Mouse (Mus musculus) hindbrain, embryonic 11.5 days (tissue): ENCODE data around the gene Hoxd13. TPM values are rescaled to one million over a fixed set of nuclear protein-coding genes. Genes with fewer than 3 reads are reported as not detected.

Experiments used
- ATAC-seq: fragments of 200-750 bp; cut with Nextera tagmentation; 2 replicates; pipeline ENCODE4 v1.8.0; 2017; ENCODE audit warnings: mild to moderate bottlenecking, moderate TSS enrichment, moderate library complexity; ENCODE audit not compliant: low FRiP score
- DNase-seq: peaks from one replicate; pipeline ENCODE4 v3.0.0-alpha.2; 2015; ENCODE audit warnings: low spot score
- H3K27ac ChIP-seq: fragments of 300-500 bp; sonication (generic); 2 replicates; pipeline ENCODE4 v1.5.1; 2014; ENCODE audit warnings: mild to moderate bottlenecking, low read depth, low read length
- H3K27me3 ChIP-seq: fragments of 300-500 bp; sonication (generic); 2 replicates; pipeline ENCODE4 v1.6.1; 2014; ENCODE audit warnings: mild to moderate bottlenecking, low read length, moderate library complexity, mixed read lengths; ENCODE audit not compliant: control insufficient read depth, insufficient read depth
- H3K36me3 ChIP-seq: fragments of 300-500 bp; sonication (generic); 2 replicates; pipeline ENCODE4 v1.6.1; 2014; ENCODE audit warnings: mild to moderate bottlenecking, low read length, moderate library complexity, mixed read lengths; ENCODE audit not compliant: control insufficient read depth, insufficient read depth
- H3K4me1 ChIP-seq: fragments of 300-500 bp; sonication (generic); replicated peaks from 2 replicates; pipeline ENCODE4 v1.6.1; 2014; ENCODE audit warnings: low read length, mixed read lengths; ENCODE audit not compliant: control insufficient read depth, insufficient read depth
- H3K4me2 ChIP-seq: fragments of 300-500 bp; sonication (generic); replicated peaks from 2 replicates; pipeline ENCODE4 v1.6.1; 2014; ENCODE audit warnings: mild to moderate bottlenecking, low read depth, low read length
- H3K4me3 ChIP-seq: fragments of 300-500 bp; sonication (generic); 2 replicates; pipeline ENCODE4 v1.5.1; 2014; ENCODE audit warnings: low read depth, low read length
- H3K9ac ChIP-seq: fragments of 300-500 bp; sonication (generic); 2 replicates; pipeline ENCODE4 v1.6.1; 2014; ENCODE audit warnings: low read depth, low read length
- H3K9me3 ChIP-seq: fragments of 300-500 bp; sonication (generic); 2 replicates; pipeline ENCODE4 v1.6.1; 2016; ENCODE audit warnings: low read length; ENCODE audit not compliant: control insufficient read depth
- WGBS: fragments of 180-500 bp; shearing (Covaris S2); extraction: QIAGEN DNeasy Blood & Tissue Kit; methylation state at CpG from one replicate; pipeline ENCODE4 v1.1.7; 2014; 5-methylcytosine and 5-hydroxymethylcytosine counted together
- polyA plus RNA-seq: library from polyadenylated mRNA; unstranded; fragments of >200 nt; fragmentation: Nextera tagmentation; extraction: Ambion mirVana; gene quantifications from 2 replicates; pipeline ENCODE4 v1.2.1, GENCODE M21; 2014

Gene Hoxd13
- polyA plus RNA-seq, 1 experiment from 2014 or later = not detected

DNA sequence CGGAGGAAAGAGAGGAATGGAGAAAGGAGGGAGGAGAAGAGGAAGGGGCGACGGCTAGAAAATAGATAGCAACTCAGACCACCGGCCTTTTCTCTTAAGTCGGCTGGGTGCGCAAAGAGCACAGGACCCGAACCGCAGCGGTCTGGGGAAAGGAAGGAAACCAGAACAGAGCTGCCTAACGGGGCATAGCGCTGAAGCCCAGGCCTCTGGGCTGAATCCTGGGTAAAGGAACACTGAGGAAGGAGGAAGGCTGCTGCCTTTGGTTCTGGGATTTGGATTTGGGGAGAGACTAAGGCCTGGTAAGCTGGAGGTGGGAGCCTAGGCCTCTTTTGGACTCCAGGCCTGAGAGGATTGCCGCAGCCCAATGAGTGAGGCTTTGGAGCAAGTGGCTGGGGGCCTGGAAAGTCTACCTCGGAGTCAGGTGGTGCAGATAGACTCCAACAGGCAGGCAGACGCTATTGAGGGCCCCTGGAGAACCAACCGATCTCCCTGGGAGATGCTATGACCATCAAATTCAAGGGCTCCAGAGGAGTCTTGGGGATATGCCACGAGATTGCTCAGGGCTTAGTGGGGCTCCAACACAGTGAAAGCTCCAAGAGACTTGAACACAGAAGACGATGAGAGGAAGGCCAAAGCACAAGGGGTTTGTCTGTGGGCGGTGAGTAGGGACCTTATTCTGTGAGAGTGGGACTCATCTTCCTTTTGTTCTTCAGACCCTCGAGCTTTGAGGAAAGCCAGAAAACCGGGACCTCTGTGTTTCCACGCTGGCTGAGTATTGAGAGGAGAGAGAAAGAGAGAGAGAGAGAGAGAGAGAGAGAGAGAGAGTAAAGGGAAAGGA, 12.7 kb downstream of the Hoxd13 start:
- no peak for ATAC-seq
- DNase-seq = peak; percentile 59
- H3K4me2 ChIP-seq = no peak overlapping the region

GRCm38 (mm10) chr2:74681594-74682531, 13.8 kb downstream of the Hoxd13 start:
- Histone ChIP-seq H3K9me3 (no peaks in the 10 kb centered on the region), H3K27ac (no peak overlapping the region), H3K27me3 (peaks cover 94% of the 10 kb centered on the region), H3K4me3 (peak overlapping the region; percentile 10; the same call in 1 of the 2 replicates), H3K9ac (no peak overlapping the region), H3K36me3 (no peaks in the 10 kb centered on the region), H3K4me2 (peak overlapping the region; percentile 25), H3K4me1 (peaks cover 8% of the 10 kb centered on the region)
- ATAC-seq (0 out of 2 replicates have a peak, but pooled peaks have one; percentile 33), DNase-seq (no peak)
- WGBS = under 1% methylated on average over 74 of the region's 78 CpGs

More for the DNA sequence above, 12.7 kb downstream of the Hoxd13 start:
- Histone ChIP-seq H3K36me3 (no peaks in the 10 kb centered on the region), H3K27me3 (peaks cover 98% of the 10 kb centered on the region), H3K9ac (no peak overlapping the region), H3K4me3 (no peak overlapping the region), H3K9me3 (no peaks in the 10 kb centered on the region), H3K27ac (no peak overlapping the region), H3K4me1 (peaks cover 8% of the 10 kb centered on the region)
- 2% methylated on average over 21 of the region's 21 CpGs for WGBS

DNA sequence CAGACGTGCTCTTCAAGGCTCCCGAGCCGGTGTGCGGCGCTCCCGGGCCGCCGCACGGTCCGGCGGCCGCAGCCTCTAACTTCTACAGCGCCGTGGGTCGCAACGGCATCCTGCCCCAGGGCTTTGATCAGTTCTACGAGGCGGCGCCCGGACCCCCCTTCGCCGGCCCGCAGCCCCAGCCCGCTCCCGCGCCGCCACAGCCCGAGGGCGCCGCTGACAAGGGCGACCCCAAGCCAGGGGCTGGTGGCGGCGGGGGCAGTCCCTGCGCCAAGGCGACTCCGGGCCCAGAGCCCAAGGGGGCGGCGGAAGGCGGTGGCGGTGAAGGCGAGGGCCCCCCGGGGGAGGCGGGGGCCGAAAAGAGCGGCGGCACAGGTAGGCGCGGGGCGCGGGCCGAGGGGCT, 14.7 kb downstream of the Hoxd13 start:
- peak overlapping the region; percentile 8; the same call in 1 of the 2 replicates for H3K4me3 ChIP-seq
- no peak overlapping the region for H3K27ac ChIP-seq
- ATAC-seq (no peak), DNase-seq (no peak)
- no peaks in the 10 kb centered on the region for H3K9me3 ChIP-seq
- H3K4me1 ChIP-seq = peaks cover 8% of the 10 kb centered on the region
- H3K9ac ChIP-seq = no peak overlapping the region
- no peaks in the 10 kb centered on the region for H3K36me3 ChIP-seq
- H3K27me3 ChIP-seq = peaks cover 94% of the 10 kb centered on the region
- H3K4me2 ChIP-seq = no peak overlapping the region; the same call in 1 of the 2 replicates
- WGBS = 1% methylated on average over 24 of the region's 51 CpGs

DNA sequence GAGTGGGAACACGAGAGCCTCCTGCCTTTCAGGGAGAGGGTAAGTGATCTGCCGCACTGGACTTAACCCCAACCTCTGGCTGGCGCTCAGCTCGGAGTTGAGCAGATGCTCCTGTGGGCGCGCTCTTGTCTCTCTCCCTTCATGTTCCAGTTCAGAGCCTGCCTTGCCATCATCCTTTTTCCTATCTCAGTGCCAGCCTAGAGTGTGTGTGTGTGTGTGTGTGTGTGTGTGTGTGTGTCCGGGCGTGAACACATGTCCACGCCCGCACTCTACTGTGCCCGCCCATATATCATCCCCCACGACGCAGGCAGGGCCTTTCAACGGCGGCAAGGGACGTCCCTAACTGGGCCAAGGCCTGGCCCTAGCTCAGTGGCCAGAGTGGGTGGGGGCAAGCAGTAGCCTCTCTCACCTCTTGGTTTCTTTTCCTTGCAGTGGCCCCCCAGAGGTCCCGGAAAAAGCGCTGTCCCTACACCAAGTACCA, 15.4 kb downstream of the Hoxd13 start:
- under 1% methylated on average over 18 of the region's 18 CpGs for WGBS

DNA sequence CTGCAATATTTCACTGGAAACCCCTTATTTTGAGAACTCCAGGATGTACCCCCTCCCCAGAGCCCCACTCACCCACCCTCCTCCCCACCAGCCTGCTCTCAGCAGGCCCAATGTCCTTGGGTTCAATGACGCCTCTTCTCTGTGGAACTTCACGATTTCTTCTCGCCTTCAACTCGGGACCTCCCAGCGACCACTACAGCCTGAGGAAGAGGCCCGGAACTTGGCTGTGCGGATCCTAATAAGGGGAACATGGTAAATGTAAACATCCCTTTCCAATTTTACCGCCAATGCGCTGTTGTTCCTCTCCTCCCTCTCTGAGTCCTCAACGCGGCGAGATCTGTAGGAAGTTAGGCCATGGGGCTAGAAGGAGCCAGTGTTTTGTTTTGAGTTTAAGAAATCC, 16.0 kb downstream of the Hoxd13 start:
- WGBS = 2% methylated on average over 12 of the region's 12 CpGs
- Histone ChIP-seq H3K9me3 (no peaks in the 10 kb centered on the region), H3K27ac (no peak overlapping the region), H3K27me3 (peaks cover 90% of the 10 kb centered on the region), H3K9ac (no peak overlapping the region), H3K4me2 (no peak overlapping the region), H3K4me3 (no peak overlapping the region), H3K4me1 (peaks cover 8% of the 10 kb centered on the region), H3K36me3 (no peaks in the 10 kb centered on the region)
- ATAC-seq = no peak
- DNase-seq = no peak

More for the DNA sequence above, 15.4 kb downstream of the Hoxd13 start:
- Histone ChIP-seq H3K9ac (no peak overlapping the region), H3K4me2 (no peak overlapping the region), H3K27me3 (peaks cover 91% of the 10 kb centered on the region), H3K36me3 (no peaks in the 10 kb centered on the region), H3K4me3 (no peak overlapping the region), H3K27ac (no peak overlapping the region), H3K4me1 (peaks cover 8% of the 10 kb centered on the region), H3K9me3 (no peaks in the 10 kb centered on the region)
- ATAC-seq (no peak), DNase-seq (no peak)

- Histone ChIP-seq H3K9me3 (no peaks in the 10 kb centered on the region), H3K4me1 (peaks cover 8% of the 10 kb centered on the region), H3K36me3 (no peaks in the 10 kb centered on the region), H3K4me2 (no peak overlapping the region), H3K9ac (no peak overlapping the region), H3K27ac (no peak overlapping the region), H3K27me3 (peaks cover 92% of the 10 kb centered on the region), H3K4me3 (no peak overlapping the region)
- ATAC-seq = no peak
- DNase-seq = no peak
- 12% methylated on average over 4 of the region's 4 CpGs for WGBS
Observed at GRCm38 (mm10) chr2:74685059-74685603, 17.0 kb downstream of the Hoxd13 start.

DNA sequence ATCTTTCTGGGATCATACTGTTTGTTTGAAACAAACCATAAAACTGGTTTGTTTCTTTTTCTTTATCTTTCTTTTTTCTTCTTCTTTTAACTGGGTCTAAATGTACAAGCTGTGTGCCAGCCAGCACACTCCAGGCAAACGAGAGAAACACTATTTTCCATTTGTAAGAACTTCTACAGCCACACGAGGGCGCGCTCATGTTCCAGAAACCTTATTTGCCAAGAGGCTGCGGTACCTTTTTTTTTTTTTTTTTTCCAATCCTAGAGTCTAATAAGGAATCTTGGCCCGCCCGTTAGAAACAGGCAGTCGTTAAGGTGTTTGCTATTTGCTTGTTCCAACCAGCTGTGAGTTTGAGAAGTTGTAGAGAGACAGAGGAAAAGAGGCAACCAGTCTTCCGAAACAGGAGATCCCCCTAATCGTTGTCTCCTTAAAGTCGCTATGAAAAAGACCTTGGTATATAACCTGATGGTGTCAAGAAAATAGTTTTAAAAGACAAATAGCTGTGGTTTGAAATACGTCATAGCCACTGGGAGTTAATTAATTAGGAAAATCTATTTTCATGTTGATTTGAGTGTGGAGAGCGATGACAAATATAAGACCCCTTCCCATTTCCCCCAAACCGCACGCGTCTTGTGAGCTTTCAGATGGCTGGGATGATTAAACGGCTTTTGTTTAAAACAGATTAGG, 18.3 kb downstream of the Hoxd13 start:
- no peak overlapping the region for H3K4me2 ChIP-seq
- H3K4me3 ChIP-seq = no peak overlapping the region
- peaks cover 86% of the 10 kb centered on the region for H3K27me3 ChIP-seq
- no peaks in the 10 kb centered on the region for H3K36me3 ChIP-seq
- no peak for ATAC-seq
- DNase-seq = peak; percentile 86
- no peak overlapping the region for H3K27ac ChIP-seq
- 4% methylated on average over 17 of the region's 17 CpGs for WGBS
- H3K4me1 ChIP-seq = peaks cover 8% of the 10 kb centered on the region
- H3K9me3 ChIP-seq = no peaks in the 10 kb centered on the region
- H3K9ac ChIP-seq = no peak overlapping the region
